ENCODE assay signal across 25 mouse cellular contexts in genomic region chr8:79727900-79728299, GRCm38 (mm10). TPM values are rescaled to one million over a fixed set of nuclear protein-coding genes. Genes with fewer than 3 reads are reported as not detected.
DNase-seq lines count a peak whose midpoint lies in the region; ATAC-seq and TF ChIP-seq lines count a peak whose summit lies in the region.
"Had no signal": no experiment of that assay in that cellular context is flagged by ENCODE, and none has a peak within 500 bp of the region (broad histone marks: within the 10 kb centered on the region; RNA-seq: fewer than 3 reads in every experiment).

No protein-coding gene starts in this region.

- WGBS in hindbrain, postnatal 0 days, result 98% methylated on average over 1 of the region's 1 CpGs
- 97% methylated on average over 1 of the region's 1 CpGs for WGBS in hindbrain, embryonic 12.5 days
- 95% methylated on average over 1 of the region's 1 CpGs for WGBS in lung, embryonic 14.5 days

- no peaks in the 10 kb centered on the region for H3K4me1 ChIP-seq in hindbrain, postnatal 0 days (ENCODE audit: insufficient read depth, low read length)
- H3K4me1 ChIP-seq in hindbrain, embryonic 12.5 days, result no peaks in the 10 kb centered on the region
- no peaks in the 10 kb centered on the region for H3K4me1 ChIP-seq in lung, embryonic 14.5 days (ENCODE audit: insufficient read depth)
- H3K4me1 ChIP-seq in MEL (ENCODE audit: control insufficient read depth in 1 of 2, insufficient read depth in 2 of 2, low read length in 2 of 2), result peaks cover 0 to 5% of the 10 kb centered on the region in 2 experiments; a peak in 2 of 4 replicates
- H3K4me1 ChIP-seq: forebrain, embryonic 13.5 days; heart, embryonic 15.5 days; liver, embryonic 13.5 days; neural tube, embryonic 12.5 days; stomach, embryonic 15.5 days had no signal

- H3K79me2 ChIP-seq in MEL (ENCODE audit: control insufficient read depth, insufficient read depth, low read length, poor library complexity), result no peaks in the 10 kb centered on the region

- ATAC-seq in hindbrain, postnatal 0 days, result no peak
- no peak for ATAC-seq in hindbrain, embryonic 12.5 days (ENCODE audit: low FRiP score)
- no peak for ATAC-seq in lung, embryonic 14.5 days (ENCODE audit: insufficient read depth)
- ATAC-seq: forebrain, embryonic 13.5 days; hindbrain, embryonic 16.5 days had no signal

- no peaks in the 10 kb centered on the region for H3K27me3 ChIP-seq in hindbrain, postnatal 0 days (ENCODE audit: insufficient read depth, low read length)
- no peaks in the 10 kb centered on the region for H3K27me3 ChIP-seq in hindbrain, embryonic 12.5 days
- no peaks in the 10 kb centered on the region for H3K27me3 ChIP-seq in lung, embryonic 14.5 days (ENCODE audit: insufficient read depth, low read length)
- no peaks in the 10 kb centered on the region for H3K27me3 ChIP-seq in MEL (ENCODE audit: control insufficient read depth in 1 of 2, insufficient read depth in 2 of 2, low read length in 2 of 2)
- H3K27me3 ChIP-seq: forebrain, embryonic 13.5 days; heart, embryonic 15.5 days; limb, embryonic 12.5 days; liver, embryonic 13.5 days; neural tube, embryonic 12.5 days; stomach, embryonic 15.5 days had no signal

- no peak overlapping the region for H3K9ac ChIP-seq in hindbrain, postnatal 0 days (replicated peaks; ENCODE audit: low read length)
- H3K9ac ChIP-seq in hindbrain, embryonic 12.5 days, result no peak overlapping the region
- no peak overlapping the region for H3K9ac ChIP-seq in lung, embryonic 14.5 days
- H3K9ac ChIP-seq in MEL (ENCODE audit: control insufficient read depth, low read depth, low read length, poor library complexity, severe bottlenecking), result no peak overlapping the region
- H3K9ac ChIP-seq: forebrain, embryonic 13.5 days; heart, embryonic 15.5 days; limb, embryonic 12.5 days; liver, embryonic 13.5 days; neural tube, embryonic 12.5 days; stomach, embryonic 15.5 days had no signal

- H3K4me3 ChIP-seq in hindbrain, postnatal 0 days (ENCODE audit: low read length), result no peak overlapping the region
- no peak overlapping the region for H3K4me3 ChIP-seq in hindbrain, embryonic 12.5 days
- no peak overlapping the region for H3K4me3 ChIP-seq in lung, embryonic 14.5 days (ENCODE audit: low read depth, low read length)
- no peak overlapping the region for H3K4me3 ChIP-seq in MEL (ENCODE audit: control insufficient read depth in 1 of 2, insufficient read depth in 1 of 2, low read depth in 2 of 2, low read length in 2 of 2)
- H3K4me3 ChIP-seq: forebrain, embryonic 13.5 days; heart, embryonic 15.5 days; limb, embryonic 12.5 days; liver, embryonic 13.5 days; neural tube, embryonic 12.5 days; stomach, embryonic 15.5 days had no signal

- DNase-seq in hindbrain, postnatal 0 days (ENCODE audit: low spot score), result no peak
- DNase-seq in lung, embryonic 14.5 days, result peak; percentile 30
- no peak for DNase-seq in lung, postnatal 14 days
- DNase-seq in 3T3-L1 (ENCODE audit: low read depth, low spot score) (peak; percentile 61), MEL (ENCODE audit: low read depth, low spot score) (peak; percentile 30)
- DNase-seq in right cerebral cortex, postnatal 4 days, result no peak
- DNase-seq: adrenal gland, postnatal 36 days; cerebellum, adult 18-20 months; cerebellum, postnatal 36 days; gastrocnemius, postnatal 14 days; heart, adult 18-20 months; heart, postnatal 4 days; kidney, adult 18-20 months; kidney, postnatal 25 days; liver, embryonic 13.5 days; right cerebral cortex, postnatal 14 days; thymus, adult 2 months had no signal

- H3K36me3 ChIP-seq in hindbrain, postnatal 0 days (ENCODE audit: insufficient read depth, low read length), result peaks cover under 1% of the 10 kb centered on the region; the same call in 1 of the 2 replicates
- peaks cover 8% of the 10 kb centered on the region; the same call in 1 of the 2 replicates for H3K36me3 ChIP-seq in hindbrain, embryonic 12.5 days
- peaks cover 18% of the 10 kb centered on the region; the same call in 1 of the 2 replicates for H3K36me3 ChIP-seq in lung, embryonic 14.5 days (ENCODE audit: insufficient read depth)
- peaks cover 8 to 18% of the 10 kb centered on the region in 2 experiments for H3K36me3 ChIP-seq in MEL (ENCODE audit: control insufficient read depth in 1 of 2, insufficient read depth in 2 of 2, low read length in 2 of 2)
- H3K36me3 ChIP-seq: stomach, embryonic 15.5 days had no signal

- no peak for TF ChIP-seq EP300 in MEL (IDR thresholded peaks at IDR 0.05; ENCODE audit: low read depth in 1 of 2, low read length in 2 of 2)

- no peak overlapping the region for H3K27ac ChIP-seq in hindbrain, postnatal 0 days
- no peak overlapping the region for H3K27ac ChIP-seq in hindbrain, embryonic 12.5 days
- H3K27ac ChIP-seq in lung, embryonic 14.5 days (ENCODE audit: low read depth), result no peak overlapping the region
- H3K27ac ChIP-seq in MEL (ENCODE audit: control insufficient read depth, low read depth, low read length), result no peak overlapping the region
- H3K27ac ChIP-seq: forebrain, embryonic 13.5 days; heart, embryonic 15.5 days; limb, embryonic 12.5 days; liver, embryonic 13.5 days; neural tube, embryonic 12.5 days; stomach, embryonic 15.5 days had no signal

- no peaks in the 10 kb centered on the region for H3K9me3 ChIP-seq in hindbrain, postnatal 0 days (ENCODE audit: low read length)
- no peaks in the 10 kb centered on the region for H3K9me3 ChIP-seq in hindbrain, embryonic 12.5 days (replicated peaks)
- H3K9me3 ChIP-seq in lung, embryonic 14.5 days (ENCODE audit: low read depth, low read length), result no peaks in the 10 kb centered on the region
- H3K9me3 ChIP-seq in MEL (replicated peaks; ENCODE audit: insufficient read depth, low read length), result no peaks in the 10 kb centered on the region
- H3K9me3 ChIP-seq: forebrain, embryonic 13.5 days; G1E; heart, embryonic 15.5 days; limb, embryonic 12.5 days; liver, embryonic 13.5 days; neural tube, embryonic 12.5 days; stomach, embryonic 15.5 days had no signal

- peak; percentile 40 for TF ChIP-seq CTCF in hindbrain, postnatal 0 days (IDR thresholded peaks at IDR 0.05; ENCODE audit: low read depth)
- peak; percentile 13; the same call in 1 of the 2 replicates for TF ChIP-seq CTCF in lung, embryonic 14.5 days (IDR thresholded peaks at IDR 0.05; ENCODE audit: low read depth)
- TF ChIP-seq CTCF in MEL (IDR thresholded peaks at IDR 0.05 in 2 of 3, conservative IDR thresholded peaks at IDR 0.05 in 1 of 3; ENCODE audit: control insufficient read depth in 1 of 3, insufficient read depth in 1 of 3, low read depth in 2 of 3, low read length in 3 of 3, poor library complexity in 1 of 3, severe bottlenecking in 1 of 3), result peak in 1 of 3 experiments; percentile 53; a peak in 2 of 6 replicates

- TF ChIP-seq RAD21 in MEL (IDR thresholded peaks at IDR 0.05; ENCODE audit: low read depth, low read length), result no peak

- H3K4me2 ChIP-seq in hindbrain, postnatal 0 days (ENCODE audit: low read depth, low read length), result no peak overlapping the region
- no peak overlapping the region for H3K4me2 ChIP-seq in hindbrain, embryonic 12.5 days (replicated peaks)
- H3K4me2 ChIP-seq in lung, embryonic 14.5 days, result no peak overlapping the region
- H3K4me2 ChIP-seq: forebrain, embryonic 13.5 days; heart, embryonic 15.5 days; limb, embryonic 12.5 days; liver, embryonic 13.5 days; neural tube, embryonic 12.5 days; stomach, embryonic 15.5 days had no signal

- no peak for TF ChIP-seq POLR2A in MEL (IDR thresholded peaks at IDR 0.05; ENCODE audit: control insufficient read depth in 1 of 2, insufficient read depth in 1 of 2, low read depth in 1 of 2, low read length in 2 of 2, poor library complexity in 1 of 2)

TF ChIP-seq in MEL, 35 proteins besides CTCF, POLR2A, EP300 and RAD21:
- TF ChIP-seq ELF1 (IDR thresholded peaks at IDR 0.05; ENCODE audit: low read depth, low read length) (no peak), MYC (IDR thresholded peaks at IDR 0.05; ENCODE audit: low read depth, low read length) (0 out of 2 replicates have a peak, but pooled peaks have one; percentile 59), NRF1 (IDR thresholded peaks at IDR 0.05; ENCODE audit: insufficient read depth, low read depth, low read length, poor library complexity, severe bottlenecking) (no peak), MXI1 (IDR thresholded peaks at IDR 0.05; ENCODE audit: low read depth, low read length) (no peak), GATA1 (IDR thresholded peaks at IDR 0.05; ENCODE audit: low read depth, low read length) (no peak), MAFK (IDR thresholded peaks at IDR 0.05; ENCODE audit: borderline replicate concordance, low read depth, low read length) (no peak), ZNF384 (IDR thresholded peaks at IDR 0.05; ENCODE audit: low read depth, low read length) (peak; percentile 72), CHD2 (IDR thresholded peaks at IDR 0.05; ENCODE audit: low read length) (no peak), MYB (IDR thresholded peaks at IDR 0.05; ENCODE audit: low read depth, low read length) (no peak), SMC3 (IDR thresholded peaks at IDR 0.05; ENCODE audit: low read depth, low read length) (peak; percentile 29; the same call in 1 of the 2 replicates), CHD1 (IDR thresholded peaks at IDR 0.05; ENCODE audit: low read depth, low read length) (no peak), SIN3A (IDR thresholded peaks at IDR 0.05; ENCODE audit: low read length) (no peak), MAZ (IDR thresholded peaks at IDR 0.05; ENCODE audit: low read depth, low read length) (no peak)

RNA-seq across cellular contexts. Expression of gene Anapc10, which starts 16.3 kb away (rescaled TPM):
- total RNA-seq in hindbrain, postnatal 0 days (2014; rRNA removed), result 4.6 and 5.4 TPM in 2 replicates
- 40.7 and 43.3 TPM in 2 replicates for polyA plus RNA-seq in hindbrain, postnatal 0 days (2015; fragmentation: Nextera tagmentation; extraction: Ambion mirVana)
- 40.8 and 41.7 TPM in 2 replicates for polyA plus RNA-seq in hindbrain, embryonic 12.5 days (2016; fragmentation: Nextera tagmentation; extraction: Ambion mirVana)
- 38.7 and 43.0 TPM in 2 replicates for polyA plus RNA-seq in lung, embryonic 14.5 days (2014; fragmentation: Nextera tagmentation; extraction: Ambion mirVana)
- total RNA-seq in MEL (2012; rRNA removed), result 16.2 and 17.2 TPM in 2 replicates
- 10 to 100 TPM in 1 of 2 experiments, not detected in 1; 19.1 TPM for polyA plus RNA-seq in MEL (2012; ENCODE audit: insufficient read depth in 1 of 2, insufficient read length in 2 of 2, low read depth in 1 of 2, low replicate concordance in 2 of 2, missing spikeins in 1 of 2)

RNA-seq across cellular contexts. Expression of gene Abce1, which starts 16.4 kb away (rescaled TPM):
- total RNA-seq in hindbrain, postnatal 0 days (2014; rRNA removed), result 78.5 and 83.5 TPM in 2 replicates
- polyA plus RNA-seq in hindbrain, postnatal 0 days (2015; fragmentation: Nextera tagmentation; extraction: Ambion mirVana), result 61.3 and 61.5 TPM in 2 replicates
- polyA plus RNA-seq in hindbrain, embryonic 12.5 days (2016; fragmentation: Nextera tagmentation; extraction: Ambion mirVana), result 102 and 116 TPM in 2 replicates
- polyA plus RNA-seq in lung, embryonic 14.5 days (2014; fragmentation: Nextera tagmentation; extraction: Ambion mirVana), result 132 and 136 TPM in 2 replicates
- total RNA-seq in MEL (2012; rRNA removed), result 174 and 180 TPM in 2 replicates
- polyA plus RNA-seq in MEL (2012; ENCODE audit: insufficient read depth in 1 of 2, insufficient read length in 2 of 2, low read depth in 1 of 2, low replicate concordance in 2 of 2, missing spikeins in 1 of 2), result 100 to 1,000 TPM; 141 to 293 TPM

Comparison
In these comparisons a context has a peak if more than half of its experiments do, and no peak if none do; other contexts are left out.
1. DNase-seq: peak in lung, embryonic 14.5 days (single experiment), 3T3-L1 (single experiment) and MEL (single experiment); none in hindbrain, postnatal 0 days (single experiment), lung, postnatal 14 days (single experiment) and right cerebral cortex, postnatal 4 days (single experiment).